Mouse (Mus musculus): ENCODE measurements around the gene Adora1. TPM values are rescaled to one million over a fixed set of nuclear protein-coding genes. Genes with fewer than 3 reads are reported as not detected.

Adora1 gene
- total RNA-seq, 2 experiments from 2014 or later, result not detected

DNA sequence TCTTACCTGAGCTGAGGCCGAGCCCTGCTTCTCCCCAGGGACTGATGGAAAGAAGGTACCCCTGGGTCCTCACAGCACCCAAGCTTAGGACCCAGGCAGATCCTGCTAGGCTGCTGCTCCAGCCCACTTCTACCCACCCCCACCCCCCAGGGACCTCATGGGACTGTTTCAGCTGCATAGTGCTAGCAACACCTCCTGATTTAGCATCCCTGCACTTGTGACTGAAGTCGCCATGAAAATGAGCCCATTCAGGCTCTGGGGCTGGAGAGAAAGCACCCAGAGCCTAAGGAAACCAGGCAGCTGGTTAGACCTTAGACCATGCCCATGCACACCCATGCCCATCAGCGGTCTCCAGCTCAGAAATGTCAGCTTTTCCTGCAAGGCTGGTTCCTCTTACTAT, 17.3 kb downstream of the Adora1 start:
- no peak for ATAC-seq (ENCODE audit: poor library complexity, severe bottlenecking)

GRCm38 (mm10) chr1:134217028-134217481, 18.2 kb downstream of the Adora1 start:
- ATAC-seq (ENCODE audit: poor library complexity, severe bottlenecking), result no peak

- ATAC-seq (ENCODE audit: poor library complexity, severe bottlenecking), result no peak
These were observed 18.6 kb downstream of the Adora1 start for GRCm38 (mm10) chr1:134216629-134216971.

GRCm38 (mm10) chr1:134215751-134216628, 19.2 kb downstream of the Adora1 start:
- ATAC-seq (ENCODE audit: poor library complexity, severe bottlenecking), result no peak

- no peak for ATAC-seq (ENCODE audit: poor library complexity, severe bottlenecking)
These were observed 20.2 kb downstream of the Adora1 start for GRCm38 (mm10) chr1:134215059-134215458.

- ATAC-seq (ENCODE audit: poor library complexity, severe bottlenecking), result no peak
These were observed 21.8 kb downstream of the Adora1 start for GRCm38 (mm10) chr1:134213405-134213804.

- ATAC-seq (ENCODE audit: poor library complexity, severe bottlenecking), result no peak
These were observed 22.9 kb downstream of the Adora1 start for GRCm38 (mm10) chr1:134212351-134212750.

GRCm38 (mm10) chr1:134211631-134212030, 23.6 kb downstream of the Adora1 start:
- ATAC-seq (ENCODE audit: poor library complexity, severe bottlenecking), result no peak

DNA sequence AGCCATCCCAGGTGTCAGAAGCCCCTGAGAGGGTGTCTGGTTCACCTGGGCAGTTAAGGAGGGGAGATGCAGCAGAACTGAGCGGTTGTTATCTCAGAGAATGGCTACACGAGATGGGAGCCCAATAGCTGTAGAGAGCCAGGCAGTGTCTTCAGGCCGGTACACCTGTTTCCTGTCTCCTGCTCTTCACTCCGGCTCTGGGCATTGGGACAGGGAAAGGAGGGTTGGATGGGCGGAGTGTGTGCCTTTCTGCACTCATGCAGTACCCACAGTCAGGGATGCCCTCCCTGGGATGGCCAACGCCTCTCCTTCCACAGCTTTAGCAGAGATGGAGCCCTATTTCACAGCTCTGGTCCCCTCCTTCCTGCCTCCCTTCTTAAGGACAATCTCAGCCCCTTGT, 24.2 kb downstream of the Adora1 start:
- no peak for ATAC-seq (ENCODE audit: poor library complexity, severe bottlenecking)

DNA sequence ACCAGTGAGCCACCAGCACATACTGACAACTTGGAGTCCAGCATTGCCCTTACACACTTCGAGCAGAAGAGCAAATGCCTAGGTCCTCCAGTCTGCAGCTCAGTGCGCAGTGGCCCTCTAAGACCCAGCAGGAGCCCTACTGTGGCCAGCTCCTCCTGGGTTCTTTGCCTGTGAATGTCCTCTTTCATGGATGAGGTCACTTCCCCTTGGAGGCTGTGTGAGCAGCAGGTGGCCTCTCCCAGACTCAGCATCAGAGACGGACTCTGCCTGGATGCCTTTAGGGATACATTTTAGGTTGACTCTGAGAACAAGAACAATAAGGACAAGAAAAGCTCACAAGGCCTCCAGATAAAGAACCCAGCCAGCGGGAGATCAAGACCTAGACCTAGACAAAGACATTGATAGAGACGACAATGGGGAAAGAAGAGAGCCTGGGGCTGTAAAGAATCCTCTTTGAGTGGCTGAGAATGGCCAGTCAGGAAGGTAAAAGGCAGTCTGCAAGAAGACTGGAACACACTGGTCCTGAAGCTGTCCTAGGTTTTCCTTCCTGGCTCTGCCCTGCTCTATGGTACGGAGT, 25.0 kb downstream of the Adora1 start:
- no peak for ATAC-seq (ENCODE audit: poor library complexity, severe bottlenecking)

DNA sequence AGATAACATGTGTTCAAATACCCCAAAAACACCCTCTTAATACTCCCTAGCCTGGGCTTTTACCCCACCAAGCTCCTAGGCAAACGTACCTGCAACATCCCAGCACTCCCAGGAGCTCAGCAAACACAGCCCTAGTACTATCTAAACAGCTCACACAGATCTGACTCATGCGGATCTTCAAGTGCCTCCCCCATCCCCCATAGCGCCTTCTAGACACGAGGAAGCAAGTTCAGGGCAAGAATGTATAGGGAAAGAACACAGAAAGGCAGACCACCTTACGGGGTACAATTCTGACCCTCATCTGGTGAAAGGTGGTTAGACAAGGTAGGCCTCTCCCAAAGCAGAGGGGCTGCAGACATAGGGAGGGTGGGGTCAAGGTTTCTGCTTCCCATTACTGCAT, 29.1 kb downstream of the Adora1 start:
- no peak for ATAC-seq (ENCODE audit: poor library complexity, severe bottlenecking)

DNA sequence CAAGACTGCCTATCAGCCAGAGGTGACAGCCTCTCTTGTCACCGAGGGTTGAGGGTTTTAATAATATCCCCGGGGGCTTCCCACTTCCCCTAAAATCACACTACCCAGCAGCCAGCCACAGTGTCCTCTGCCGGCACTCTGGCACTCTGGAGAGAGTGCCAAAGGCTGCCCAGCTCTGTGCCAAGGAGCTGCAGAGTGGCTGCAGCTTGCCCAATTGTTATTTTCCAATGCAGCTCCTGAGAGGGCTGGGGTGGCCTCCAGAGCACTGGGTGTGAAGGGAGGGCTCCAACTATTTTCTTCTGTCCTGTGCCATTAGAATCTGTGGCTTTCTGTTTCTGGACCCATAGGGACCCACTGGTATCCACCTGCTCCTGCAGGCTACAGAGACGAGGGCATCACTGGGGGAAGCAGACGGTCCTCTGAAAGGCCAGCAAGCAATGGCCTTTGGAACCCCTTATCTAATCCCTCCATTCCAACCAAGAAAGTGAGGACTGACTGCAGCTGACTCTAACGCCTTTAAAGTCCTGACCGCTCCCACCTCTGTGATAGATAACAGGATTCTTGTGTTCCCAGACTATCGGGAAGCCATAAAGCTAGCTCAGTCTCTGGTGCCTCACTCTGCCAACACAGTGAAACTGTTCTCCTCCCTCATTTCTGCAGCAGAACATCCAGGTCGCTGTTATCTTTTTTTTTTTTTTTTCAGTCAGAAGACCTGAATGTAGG, 29.8 kb downstream of the Adora1 start:
- ATAC-seq (ENCODE audit: poor library complexity, severe bottlenecking), result no peak

GRCm38 (mm10) chr1:134204230-134204629, 31.0 kb downstream of the Adora1 start:
- ATAC-seq (ENCODE audit: poor library complexity, severe bottlenecking), result no peak

GRCm38 (mm10) chr1:134201751-134202420, 33.3 kb downstream of the Adora1 start:
- ATAC-seq (ENCODE audit: poor library complexity, severe bottlenecking), result peak; percentile 72

DNA sequence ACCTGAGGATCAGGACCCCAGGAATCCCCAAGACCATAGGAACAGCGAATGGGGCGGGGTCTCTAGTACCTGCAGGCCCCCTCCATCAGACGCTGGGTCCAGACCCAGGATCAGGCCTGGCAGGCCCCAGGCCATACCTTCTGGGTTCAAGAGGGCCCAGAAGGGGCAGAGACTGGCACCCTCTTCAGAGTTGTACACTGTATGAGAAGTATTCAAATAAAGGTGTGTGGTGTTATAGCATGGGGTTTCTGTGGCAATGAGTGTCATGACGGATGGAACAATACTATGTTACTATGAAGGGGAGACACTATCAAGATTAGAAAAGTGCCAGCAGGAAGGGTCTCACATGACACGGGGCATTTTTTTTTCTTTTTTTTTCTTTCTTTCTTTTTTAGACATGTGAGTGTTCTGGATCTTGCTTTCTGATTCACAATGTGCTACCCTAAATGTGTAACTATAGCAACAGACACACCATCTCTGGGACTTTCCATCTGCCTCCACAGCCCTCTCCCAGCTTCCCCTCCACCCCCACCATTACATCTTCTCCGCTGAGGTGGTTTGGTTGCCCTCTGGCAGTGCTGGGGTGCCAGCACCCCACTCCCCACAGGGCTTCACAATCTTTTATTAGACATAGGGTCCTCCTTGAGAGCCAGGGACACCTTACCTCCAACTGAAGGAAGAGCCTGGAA, 34.1 kb downstream of the Adora1 start:
- no peak for ATAC-seq (ENCODE audit: poor library complexity, severe bottlenecking)

DNA sequence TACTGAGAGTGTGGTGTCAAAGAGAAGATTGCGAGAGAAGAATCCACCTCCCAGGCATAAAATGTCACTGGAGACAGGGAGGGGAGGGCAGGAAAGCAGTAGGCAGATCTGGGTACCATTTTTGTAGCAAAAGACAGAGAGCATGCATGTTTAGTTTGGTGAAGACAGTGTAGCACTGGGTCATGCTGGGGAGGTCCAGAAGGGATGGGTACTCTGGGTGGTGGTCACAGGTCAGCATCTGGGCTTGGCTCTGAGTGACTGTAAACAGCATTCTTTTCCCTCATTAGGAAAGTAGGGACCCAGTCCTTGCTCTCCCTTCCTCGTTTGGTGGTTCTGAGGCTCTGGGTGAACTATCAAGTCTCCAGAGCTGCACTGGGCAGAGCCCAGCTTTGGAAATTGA, 34.8 kb downstream of the Adora1 start:
- no peak for ATAC-seq (ENCODE audit: poor library complexity, severe bottlenecking)

GRCm38 (mm10) chr1:134198197-134198995, 36.8 kb downstream of the Adora1 start:
- ATAC-seq (ENCODE audit: poor library complexity, severe bottlenecking), result no peak

DNA sequence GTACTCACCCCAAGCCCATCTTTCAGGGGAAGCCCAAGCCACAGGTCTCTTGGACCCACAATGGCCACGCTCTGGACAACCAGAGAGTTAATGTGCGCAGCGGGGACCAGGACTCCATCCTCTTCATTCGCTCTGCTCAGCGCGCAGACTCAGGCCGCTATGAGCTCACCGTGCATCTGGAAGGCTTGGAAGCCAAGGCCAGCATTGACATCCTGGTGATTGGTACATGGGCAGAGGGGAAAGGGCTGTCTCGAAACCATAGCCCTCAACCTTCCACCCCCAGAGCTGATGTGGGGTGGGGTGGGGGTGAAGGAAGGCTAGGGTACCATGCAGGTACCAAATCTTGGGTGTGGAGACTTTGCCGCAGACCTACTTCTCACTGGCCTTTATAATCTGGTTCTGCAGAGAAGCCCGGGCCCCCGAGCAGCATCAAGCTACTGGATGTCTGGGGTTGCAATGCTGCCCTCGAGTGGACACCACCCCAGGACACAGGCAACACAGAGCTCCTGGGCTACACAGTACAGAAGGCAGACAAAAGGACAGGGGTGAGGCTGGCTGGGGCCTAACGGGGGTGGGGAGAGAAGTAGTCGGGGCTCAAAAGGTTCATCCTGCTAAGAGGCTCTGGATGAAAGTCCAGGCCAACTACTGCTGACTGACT, 37.8 kb downstream of the Adora1 start:
- ATAC-seq (ENCODE audit: poor library complexity, severe bottlenecking), result no peak

GRCm38 (mm10) chr1:134196386-134196785, 38.8 kb downstream of the Adora1 start:
- peak; percentile 98 for ATAC-seq (ENCODE audit: poor library complexity, severe bottlenecking)

Measured in megakaryocyte, adult 5-6 weeks (primary cell).